Mouse (Mus musculus) urinary bladder, adult 18-20 months (tissue): Measurements from ENCODE around the gene Zfp800.

Experiments
- DNase-seq, 2 experiments: peaks; one replicate each; pipeline ENCODE4 v3.0.0; 2022; ENCODE audit warnings: low spot score in 2 of 2, mixed read lengths in 2 of 2

Gene Zfp800

DNA sequence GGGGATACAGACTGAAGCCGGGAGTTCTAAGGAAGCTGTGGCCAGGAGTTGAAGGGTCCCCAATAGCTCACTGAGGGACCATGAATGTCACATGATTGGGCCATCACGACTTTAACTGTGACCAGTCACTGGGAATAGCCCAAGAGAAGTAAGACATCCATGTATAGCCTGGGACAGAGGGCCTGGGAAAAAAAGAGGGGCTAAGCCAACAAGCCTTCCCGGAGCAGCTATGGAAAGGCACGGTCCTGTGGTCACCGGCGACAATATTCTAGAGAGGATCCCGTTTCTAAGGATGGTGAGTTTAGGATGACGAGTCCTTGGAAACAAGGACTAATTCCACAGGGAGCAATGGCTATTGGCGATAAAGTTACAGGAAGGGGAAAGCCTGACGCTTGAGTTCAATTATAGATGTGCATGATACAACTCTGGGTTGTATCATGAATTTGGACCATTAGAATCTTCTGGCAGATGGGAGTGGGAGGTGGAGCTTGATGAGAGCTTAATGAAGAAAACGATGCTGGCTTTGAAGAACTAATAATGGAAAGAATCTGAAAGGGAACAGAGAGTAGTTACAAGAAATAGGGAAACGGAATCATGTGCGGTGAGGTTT, 183.0 kb downstream of the Zfp800 start:
- no peak for DNase-seq

- no peak for DNase-seq
Observed at GRCm38 (mm10) chr6:28203454-28203853, 194.4 kb downstream of the Zfp800 start.

- DNase-seq: no peak
Observed at GRCm38 (mm10) chr6:28202833-28203232, 195.0 kb downstream of the Zfp800 start.

GRCm38 (mm10) chr6:28193901-28194300, 203.9 kb downstream of the Zfp800 start:
- DNase-seq: no peak

DNA sequence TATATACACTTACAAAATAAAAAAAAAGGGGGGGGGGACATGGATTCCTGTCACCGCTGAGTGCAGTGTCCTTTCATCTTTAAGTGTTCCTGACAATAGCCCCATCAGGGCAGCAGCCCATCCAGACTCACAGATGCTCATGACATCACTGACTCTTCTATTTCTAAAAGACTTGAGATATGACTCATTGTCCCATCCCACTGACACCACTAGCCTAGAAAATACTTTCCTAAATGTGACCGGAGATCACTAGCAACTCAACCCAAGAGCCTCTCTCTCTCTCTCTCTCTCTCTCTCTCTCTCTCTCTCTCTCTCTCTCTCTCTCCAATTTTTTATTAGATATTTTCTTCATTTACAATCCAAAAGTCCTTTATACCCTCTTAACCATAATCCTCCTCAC, 205.9 kb downstream of the Zfp800 start:
- DNase-seq: no peak
